Mouse (Mus musculus) lung, postnatal 0 days (tissue): ENCODE results near the gene Fez2. TPM values are rescaled to one million over a fixed set of nuclear protein-coding genes. Genes with fewer than 3 reads are reported as not detected.
A peak's percentile ranks its signal among the peaks of the same experiment; 100 is the strongest.

Experiments used
- ATAC-seq: fragments of 200-750 bp; cut with Nextera tagmentation; 2 replicates; pipeline ENCODE4 v1.8.0; 2017; ENCODE audit warnings: moderate library complexity
- DNase-seq: peaks from one replicate; pipeline ENCODE4 v3.0.0-alpha.2; 2016; ENCODE audit warnings: low spot score
- H3K27ac ChIP-seq: fragments of 300-500 bp; sonication (generic); 2 replicates; pipeline ENCODE4 v1.5.1; 2014; ENCODE audit warnings: antibody characterized with exemption, mild to moderate bottlenecking, low read length, mixed read lengths
- H3K27me3 ChIP-seq: fragments of 300-500 bp; sonication (generic); replicated peaks from 2 replicates; pipeline ENCODE4 v1.6.1; 2014; ENCODE audit warnings: low read length, mixed read lengths; ENCODE audit not compliant: insufficient read depth
- H3K36me3 ChIP-seq: fragments of 300-500 bp; sonication (generic); 2 replicates; pipeline ENCODE4 v1.6.1; 2014; ENCODE audit warnings: low read length, mixed read lengths; ENCODE audit not compliant: insufficient read depth
- H3K4me1 ChIP-seq: fragments of 300-500 bp; sonication (generic); 2 replicates; pipeline ENCODE4 v1.6.1; 2014; ENCODE audit warnings: antibody characterized with exemption, low read depth, low read length, mixed read lengths; ENCODE audit not compliant: insufficient read depth
- H3K4me2 ChIP-seq: fragments of 300-500 bp; sonication (generic); replicated peaks from 2 replicates; pipeline ENCODE4 v1.6.1; 2014; ENCODE audit warnings: low read depth, mild to moderate bottlenecking, low read length, moderate library complexity, mixed read lengths
- H3K4me3 ChIP-seq: fragments of 300-500 bp; sonication (generic); 2 replicates; pipeline ENCODE4 v1.5.1; 2014; ENCODE audit warnings: low read depth, low read length
- H3K9ac ChIP-seq: fragments of 300-500 bp; sonication (generic); replicated peaks from 2 replicates; pipeline ENCODE4 v1.6.1; 2014; ENCODE audit warnings: low read depth, mild to moderate bottlenecking
- H3K9me3 ChIP-seq: fragments of 300-500 bp; sonication (generic); 2 replicates; pipeline ENCODE4 v1.6.1; 2016; ENCODE audit warnings: low read length, mixed read lengths
- CTCF ChIP-seq: IDR thresholded peaks from 2 replicates; pipeline ENCODE4 v1.5.1; 2016; ENCODE audit warnings: antibody characterized with exemption, mild to moderate bottlenecking
- EP300 ChIP-seq: IDR thresholded peaks from 2 replicates; pipeline ENCODE4 v1.6.1; 2016; ENCODE audit warnings: antibody characterized with exemption, mild to moderate bottlenecking, control low read depth
- WGBS: fragments of 180-500 bp; shearing (Covaris S2); extraction: QIAGEN DNeasy Blood & Tissue Kit; methylation state at CpG from one replicate; pipeline ENCODE4 v1.1.7; 2014; 5-methylcytosine and 5-hydroxymethylcytosine counted together
- polyA plus RNA-seq: library from polyadenylated mRNA; unstranded; fragments of >200 nt; fragmentation: Nextera tagmentation; extraction: Ambion mirVana; gene quantifications from 2 replicates; pipeline ENCODE4 v1.2.1, GENCODE M21; 2015

Gene Fez2
- polyA plus RNA-seq, 1 experiment from 2014 or later = 39.2 TPM

- no peak for TF ChIP-seq EP300
- no peak for TF ChIP-seq CTCF
- no peak for DNase-seq
- Histone ChIP-seq H3K36me3 (no peaks in the 10 kb centered on the region), H3K4me3 (no peak overlapping the region), H3K9ac (no peak overlapping the region), H3K9me3 (no peaks in the 10 kb centered on the region), H3K4me1 (peaks cover 3% of the 10 kb centered on the region; the same call in 1 of the 2 replicates), H3K27me3 (peaks cover 3% of the 10 kb centered on the region; the same call in 1 of the 2 replicates), H3K27ac (no peak overlapping the region), H3K4me2 (no peak overlapping the region)
- ATAC-seq = no peak
- 37% methylated on average over 4 of the region's 4 CpGs for WGBS
Observed at GRCm38 (mm10) chr17:78327187-78327586, 90.8 kb downstream of the Fez2 start.

- H3K9me3 ChIP-seq = no peaks in the 10 kb centered on the region
- H3K4me3 ChIP-seq = no peak overlapping the region
- WGBS = 50% methylated on average over 2 of the region's 2 CpGs
- no peak for DNase-seq
- H3K4me2 ChIP-seq = no peak overlapping the region
- no peak for ATAC-seq
- H3K27me3 ChIP-seq = peaks cover 3% of the 10 kb centered on the region; the same call in 1 of the 2 replicates
- no peak overlapping the region for H3K27ac ChIP-seq
- no peak overlapping the region for H3K9ac ChIP-seq
- no peaks in the 10 kb centered on the region for H3K36me3 ChIP-seq
- no peak for TF ChIP-seq EP300
- TF ChIP-seq CTCF = no peak
- peaks cover 3% of the 10 kb centered on the region; the same call in 1 of the 2 replicates for H3K4me1 ChIP-seq
Observed at GRCm38 (mm10) chr17:78326381-78326780, 91.6 kb downstream of the Fez2 start.

GRCm38 (mm10) chr17:78325761-78326332 lies 92.1 kb downstream of the Fez2 start:
- no peaks in the 10 kb centered on the region for H3K36me3 ChIP-seq
- 85% methylated on average over 7 of the region's 7 CpGs for WGBS
- DNase-seq (no peak), ATAC-seq (no peak)
- no peak overlapping the region for H3K27ac ChIP-seq
- H3K27me3 ChIP-seq = peaks cover 3% of the 10 kb centered on the region; the same call in 1 of the 2 replicates
- H3K4me1 ChIP-seq = peaks cover 3% of the 10 kb centered on the region; the same call in 1 of the 2 replicates
- H3K4me2 ChIP-seq = no peak overlapping the region
- H3K9ac ChIP-seq = no peak overlapping the region
- H3K9me3 ChIP-seq = no peaks in the 10 kb centered on the region
- no peak overlapping the region for H3K4me3 ChIP-seq
- TF ChIP-seq CTCF (no peak), EP300 (no peak)

DNA sequence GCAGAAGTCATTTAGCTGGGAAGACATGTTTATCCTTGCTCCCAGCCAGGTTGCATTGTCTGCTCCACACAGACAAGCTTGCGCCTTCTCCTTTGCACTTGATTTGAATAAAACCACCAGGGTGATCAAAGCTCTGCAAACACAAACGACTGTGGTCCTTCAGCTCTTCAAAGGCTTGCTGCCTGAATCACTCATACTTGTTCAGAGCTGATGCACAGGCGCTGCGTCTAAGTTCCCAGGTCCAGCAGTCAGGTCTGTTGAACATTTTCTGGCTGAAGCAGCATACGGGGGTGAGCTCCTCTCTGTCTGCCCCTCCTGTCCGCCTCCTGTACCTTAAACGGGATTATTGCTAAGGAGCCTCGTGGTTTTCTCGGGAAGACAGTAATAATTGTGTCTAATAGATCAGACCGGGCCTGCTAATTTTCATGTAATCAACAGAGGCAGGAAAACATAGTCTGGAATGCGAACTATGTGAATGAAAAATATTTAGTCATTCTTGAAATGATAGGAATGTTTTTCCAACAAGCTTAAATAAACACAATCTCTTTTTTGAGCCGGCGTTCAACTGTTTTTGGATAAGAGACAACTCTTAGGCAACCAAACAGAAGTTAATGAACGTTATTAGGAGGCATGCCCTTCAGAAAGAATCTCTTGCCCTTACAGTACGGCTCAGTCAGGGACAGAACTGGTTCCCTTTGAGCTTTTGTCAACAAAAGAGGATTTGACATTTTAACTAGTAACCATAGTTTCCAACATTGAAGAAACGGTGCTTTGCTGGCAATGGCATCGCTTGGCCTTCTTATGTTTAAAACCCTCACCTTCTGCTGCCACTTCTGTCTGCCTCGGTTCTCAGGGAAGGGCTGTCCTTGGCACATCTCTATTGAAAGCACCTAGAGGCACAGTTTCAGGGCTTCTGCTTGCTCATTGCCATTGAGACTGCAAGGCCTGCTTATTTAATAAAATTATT lies 95.3 kb downstream of the Fez2 start:
- H3K4me1 ChIP-seq = no peaks in the 10 kb centered on the region; the same call in 1 of the 2 replicates
- H3K9ac ChIP-seq = no peak overlapping the region
- H3K9me3 ChIP-seq = no peaks in the 10 kb centered on the region
- DNase-seq (peak; percentile 64), ATAC-seq (peak; percentile 42; the same call in 1 of the 2 replicates)
- H3K27me3 ChIP-seq = peaks cover 3% of the 10 kb centered on the region; the same call in 1 of the 2 replicates
- no peak overlapping the region for H3K4me3 ChIP-seq
- no peaks in the 10 kb centered on the region for H3K36me3 ChIP-seq
- TF ChIP-seq CTCF (no peak), EP300 (peak; percentile 60; the same call in 1 of the 2 replicates)
- H3K27ac ChIP-seq = no peak overlapping the region
- H3K4me2 ChIP-seq = no peak overlapping the region
- WGBS = 23% methylated on average over 18 of the region's 18 CpGs

DNA sequence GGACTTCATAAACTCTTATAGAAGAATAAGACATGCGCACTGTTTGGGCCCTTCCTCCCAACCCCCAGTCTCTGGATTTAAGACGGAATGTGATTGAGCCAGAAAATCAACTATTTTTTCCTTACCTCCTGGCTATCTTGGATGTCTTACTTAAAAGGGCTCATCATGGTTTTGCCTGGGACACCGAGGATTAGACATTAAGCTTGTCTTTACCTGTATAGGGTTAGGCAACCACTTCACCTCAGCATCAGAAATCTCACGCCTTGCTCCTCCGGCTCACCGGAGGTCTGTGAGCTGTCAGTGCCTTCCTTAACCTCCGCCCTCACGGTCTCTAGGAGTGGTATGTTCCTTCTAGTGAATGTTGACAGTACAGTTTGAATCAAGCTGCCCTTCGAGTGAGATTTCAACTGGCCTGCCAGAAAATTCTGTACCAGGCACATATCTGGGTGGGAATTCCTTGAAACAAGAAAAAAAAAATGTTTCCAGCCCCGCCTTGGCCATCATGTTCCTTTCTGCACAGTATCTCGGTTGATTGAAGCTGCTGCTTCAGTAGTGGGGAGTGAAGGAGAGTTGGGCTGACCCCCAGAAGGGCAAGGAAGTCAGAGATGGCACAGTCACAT lies 96.6 kb downstream of the Fez2 start:
- Histone ChIP-seq H3K27me3 (peaks cover 3% of the 10 kb centered on the region; the same call in 1 of the 2 replicates), H3K27ac (no peak overlapping the region), H3K36me3 (no peaks in the 10 kb centered on the region), H3K4me3 (no peak overlapping the region), H3K4me2 (no peak overlapping the region), H3K9me3 (no peaks in the 10 kb centered on the region), H3K4me1 (no peaks in the 10 kb centered on the region), H3K9ac (no peak overlapping the region)
- ATAC-seq (no peak; the same call in 1 of the 2 replicates), DNase-seq (peak; percentile 43)
- TF ChIP-seq EP300 (no peak), CTCF (no peak)
- 60% methylated on average over 11 of the region's 11 CpGs for WGBS

Other genes with a start within 250 kb of the Fez2 start
- gene Crim1, start 217.9 kb downstream of the Fez2 start, polyA plus RNA-seq = 8.2 and 10.2 TPM in 2 replicates
- gene Vit, start 89.9 kb upstream of the Fez2 start, polyA plus RNA-seq = 0.69 TPM in 2 replicates